Mouse (Mus musculus) E14TG2a.4 (cell line): ENCODE results near the gene Dnajb8.

Experiments used
- CTCF ChIP-seq: conservative IDR thresholded peaks from 2 replicates; pipeline ENCODE4 v1.5.1; 2014; ENCODE audit warnings: low read length
- NANOG ChIP-seq: IDR thresholded peaks from 2 replicates; pipeline ENCODE4 v1.6.1; 2014; ENCODE audit warnings: borderline replicate concordance, low read length, mixed read lengths

DNA sequence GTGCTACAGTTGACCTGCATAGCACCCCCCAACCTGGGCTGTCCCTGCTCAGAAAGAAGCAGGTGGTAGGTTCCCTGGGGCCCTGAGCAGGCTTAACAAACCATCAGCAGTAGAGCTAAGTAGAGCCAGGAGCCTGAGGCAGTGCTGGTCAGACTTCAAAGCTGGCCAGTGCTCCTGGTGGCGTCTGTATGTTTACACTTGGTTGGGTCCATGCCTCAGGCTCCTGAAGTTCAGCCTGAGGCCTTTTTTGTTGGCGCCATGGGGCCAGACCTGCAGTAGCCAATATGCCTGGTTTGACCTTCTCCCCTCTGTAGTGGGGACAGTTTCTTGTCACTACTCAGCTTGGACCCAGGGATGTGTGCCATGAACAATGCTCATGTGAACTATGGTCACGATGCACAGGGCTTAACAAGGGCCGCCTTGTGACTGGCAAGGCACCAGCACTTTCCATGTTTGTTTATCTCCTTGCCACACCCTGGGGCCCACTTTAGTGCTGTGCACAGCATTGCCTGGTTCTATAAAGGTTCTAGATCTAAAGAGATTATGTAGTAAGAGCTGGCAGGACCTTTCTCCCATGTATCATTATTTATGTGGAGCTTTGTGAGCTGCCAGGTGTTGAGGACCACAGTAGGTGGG lies 70.3 kb downstream of the Dnajb8 start:
- TF ChIP-seq CTCF (no peak), NANOG (no peak)
